Mouse (Mus musculus): ENCODE measurements at regions not wholly inside any gene's neighbourhood (a gene's known extent, or its start where the extent isn't known, plus 50 kb on each side); places are given as distances from the start of the nearest gene placed in this dataset.

DNA sequence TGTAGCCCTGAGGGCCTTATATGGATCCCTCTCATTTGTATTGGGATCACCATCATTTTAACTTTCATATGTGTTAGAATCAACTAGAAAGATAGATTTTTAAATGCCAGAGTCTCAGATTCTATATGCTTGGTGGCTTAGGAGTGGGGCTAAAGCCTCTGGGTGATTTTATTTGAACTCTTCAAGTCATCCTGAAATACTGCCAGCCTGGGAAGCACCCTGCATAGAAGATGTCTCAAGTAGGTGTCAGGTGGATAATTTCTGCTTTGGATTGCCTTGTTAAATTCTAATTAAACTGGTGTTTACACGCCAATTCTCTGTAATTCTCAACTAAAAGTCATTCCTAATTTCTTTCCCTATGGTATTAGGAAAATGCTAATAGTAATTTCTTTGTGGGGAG, 4154.0 kb downstream of the 9330182O14Rik start:
- no peak for DNase-seq (ENCODE audit: low read depth, low spot score)

DNA sequence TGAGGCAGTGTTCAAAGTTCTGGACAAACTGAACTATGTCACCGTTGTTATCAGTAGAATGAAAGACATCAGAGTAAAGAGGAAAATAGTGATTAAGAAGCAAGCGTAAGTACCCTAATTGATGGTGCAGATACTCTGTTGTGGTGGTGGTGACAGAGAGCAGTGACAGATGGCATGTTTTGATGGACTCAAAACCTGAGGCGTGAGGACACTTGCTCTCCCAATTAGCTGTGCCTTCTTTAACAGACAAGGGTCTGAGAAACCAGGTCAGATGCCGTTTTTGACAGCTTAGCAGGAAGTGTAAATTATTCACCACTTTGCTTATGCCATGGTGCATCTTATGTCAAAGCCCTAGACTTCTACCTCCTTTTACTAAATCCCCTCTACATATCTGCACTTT, 4154.5 kb downstream of the 9330182O14Rik start:
- DNase-seq (ENCODE audit: low read depth, low spot score): no peak

DNA sequence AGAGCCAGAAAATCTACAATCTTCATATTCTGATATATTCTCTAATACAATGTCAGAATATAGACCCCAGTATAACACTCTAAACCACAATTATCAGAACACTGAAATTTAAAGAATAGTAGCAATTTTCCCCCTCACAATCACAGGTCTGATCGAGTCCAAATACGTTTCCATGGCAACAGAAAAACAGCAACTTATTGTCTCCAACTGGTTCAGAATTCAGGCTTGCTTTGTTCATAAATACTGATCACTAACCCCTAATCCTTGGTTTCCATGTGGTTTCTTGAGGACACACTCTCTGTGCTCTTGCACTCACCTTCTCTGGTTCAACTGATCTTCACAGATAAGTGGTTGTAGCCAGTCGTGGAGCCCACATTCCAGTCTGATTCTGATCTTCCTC, 4167.3 kb downstream of the 9330182O14Rik start:
- peak; percentile 18 for DNase-seq (ENCODE audit: low read depth, low spot score)

DNA sequence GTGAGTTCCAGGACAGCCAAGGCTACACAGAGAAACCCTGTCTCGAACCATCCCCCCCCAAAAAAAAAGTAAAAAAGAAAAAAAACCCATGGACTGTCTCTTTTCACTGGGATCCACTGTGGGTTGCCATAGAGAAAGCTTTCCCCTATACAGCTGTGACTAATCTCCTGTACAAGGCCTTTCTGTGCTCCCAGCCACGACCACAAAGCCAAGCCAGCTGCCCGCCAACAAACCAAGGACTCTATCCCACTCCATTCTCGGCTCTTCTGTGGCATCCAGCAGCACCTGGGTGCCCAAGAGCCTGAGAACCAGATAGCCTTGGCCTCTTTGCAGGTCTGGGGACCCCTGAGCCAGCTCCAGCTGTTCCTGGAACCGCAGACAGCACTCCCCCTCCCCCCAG, 4176.7 kb downstream of the 9330182O14Rik start:
- DNase-seq (ENCODE audit: low read depth, low spot score): no peak

DNA sequence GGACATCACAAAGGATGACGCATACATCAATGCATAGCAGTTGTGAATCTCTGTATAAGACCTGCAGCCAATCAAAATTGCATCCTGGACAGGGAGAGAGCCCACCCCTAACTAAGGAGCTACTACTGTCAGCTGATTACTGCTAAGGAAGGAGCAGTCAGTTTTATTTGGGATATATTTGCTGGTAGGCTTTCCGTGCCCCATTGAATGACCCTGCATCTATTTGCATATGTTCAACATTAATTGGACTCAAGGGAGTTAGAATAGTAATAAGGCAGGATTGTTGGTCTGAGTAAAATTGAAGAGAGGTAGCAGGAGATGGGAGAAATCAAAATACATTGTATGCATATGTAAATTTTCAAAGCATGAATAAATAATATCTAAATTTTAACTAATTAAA, 4179.1 kb downstream of the 9330182O14Rik start:
- DNase-seq (ENCODE audit: low read depth, low spot score): no peak
